Mouse (Mus musculus): ENCODE measurements at regions not wholly inside any gene's neighbourhood (a gene's known extent, or its start where the extent isn't known, plus 50 kb on each side); places are given as distances from the start of the nearest gene placed in this dataset.

DNA sequence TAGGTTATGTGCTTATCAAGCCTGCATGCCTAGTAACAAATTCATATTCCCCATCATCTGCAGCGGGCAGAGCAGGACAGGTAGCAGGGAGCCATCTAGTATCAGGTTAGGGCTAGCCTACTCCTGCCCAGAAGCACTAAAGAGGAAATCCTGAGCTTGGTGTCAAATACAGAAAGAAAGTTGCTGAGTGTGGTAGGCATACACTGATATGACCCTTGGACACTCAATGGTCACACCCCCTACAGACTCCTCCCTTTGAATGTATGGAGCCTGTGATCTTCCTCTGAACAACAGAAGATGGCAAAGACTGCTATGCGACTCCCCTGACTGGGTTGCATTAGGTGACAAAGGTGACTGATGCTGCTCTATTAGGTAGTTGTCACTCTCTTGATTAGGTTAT lies 102.3 kb upstream of the Rapgef5 start:
- Histone ChIP-seq H3K27ac (no peak overlapping the region), H3K9me3 (no peaks in the 10 kb centered on the region), H3K4me1 (peaks cover 6% of the 10 kb centered on the region; the same call in 1 of the 2 replicates), H3K9ac (no peak overlapping the region), H3K36me3 (no peaks in the 10 kb centered on the region), H3K27me3 (replicated peaks) (no peaks in the 10 kb centered on the region), H3K4me3 (no peak overlapping the region), H3K4me2 (replicated peaks) (no peak overlapping the region)
- ATAC-seq (ENCODE audit: low FRiP score, low read depth): no peak
- 92% methylated on average over 2 of the region's 2 CpGs for WGBS

DNA sequence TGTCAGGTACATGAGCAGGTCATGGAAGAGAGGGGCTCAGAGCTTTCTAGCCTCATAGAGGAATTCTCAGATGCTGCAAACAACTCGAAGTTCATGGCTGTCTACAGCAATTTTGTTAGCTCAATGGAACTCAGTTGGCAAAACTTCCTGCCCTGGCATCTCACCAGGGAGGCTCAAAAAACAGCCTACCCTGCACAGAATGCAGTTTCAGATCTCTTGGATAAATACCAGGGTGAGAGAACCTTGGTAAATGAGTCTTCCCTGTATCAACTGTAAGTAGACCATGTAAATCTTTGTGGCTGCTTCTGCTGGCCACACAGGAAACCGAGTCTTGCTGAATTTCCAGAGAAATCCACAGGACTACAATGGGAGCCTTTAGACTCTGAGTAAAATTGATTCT lies 101.1 kb upstream of the Rapgef5 start:
- no peak overlapping the region for H3K4me2 ChIP-seq (replicated peaks)
- H3K36me3 ChIP-seq: no peaks in the 10 kb centered on the region
- H3K9ac ChIP-seq: no peak overlapping the region
- 85% methylated on average over 2 of the region's 2 CpGs for WGBS
- H3K4me3 ChIP-seq: no peak overlapping the region
- H3K4me1 ChIP-seq: peaks cover 6% of the 10 kb centered on the region; the same call in 1 of the 2 replicates
- no peaks in the 10 kb centered on the region for H3K27me3 ChIP-seq (replicated peaks)
- ATAC-seq (ENCODE audit: low FRiP score, low read depth): no peak
- H3K27ac ChIP-seq: no peak overlapping the region
- H3K9me3 ChIP-seq: no peaks in the 10 kb centered on the region

DNA sequence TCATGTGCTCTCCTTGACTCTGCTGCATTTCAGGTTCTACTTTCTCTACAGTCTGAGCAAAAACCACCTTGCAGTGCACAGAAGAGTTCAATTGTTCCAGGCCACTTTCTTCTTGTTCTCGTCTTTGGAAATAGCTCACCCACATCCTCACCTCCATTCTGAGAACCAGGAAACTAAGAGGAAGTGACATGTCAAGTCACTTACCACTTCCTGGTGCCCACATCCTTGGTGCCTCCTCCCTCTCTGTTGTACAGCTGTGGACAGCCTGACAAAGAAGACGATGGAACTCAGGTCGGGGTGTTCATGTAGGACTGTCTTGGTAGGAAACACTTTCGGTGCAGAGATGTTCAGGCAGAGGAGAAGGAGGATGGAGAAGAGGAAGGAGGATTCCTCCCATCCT lies 98.3 kb upstream of the Rapgef5 start:
- WGBS: 79% methylated on average over 4 of the region's 4 CpGs
- no peak overlapping the region for H3K4me2 ChIP-seq (replicated peaks)
- H3K9me3 ChIP-seq: no peaks in the 10 kb centered on the region
- no peak overlapping the region for H3K27ac ChIP-seq
- ATAC-seq (ENCODE audit: low FRiP score, low read depth): no peak
- no peak overlapping the region for H3K9ac ChIP-seq
- H3K4me3 ChIP-seq: no peak overlapping the region
- H3K36me3 ChIP-seq: no peaks in the 10 kb centered on the region
- no peaks in the 10 kb centered on the region for H3K27me3 ChIP-seq (replicated peaks)
- H3K4me1 ChIP-seq: no peaks in the 10 kb centered on the region

DNA sequence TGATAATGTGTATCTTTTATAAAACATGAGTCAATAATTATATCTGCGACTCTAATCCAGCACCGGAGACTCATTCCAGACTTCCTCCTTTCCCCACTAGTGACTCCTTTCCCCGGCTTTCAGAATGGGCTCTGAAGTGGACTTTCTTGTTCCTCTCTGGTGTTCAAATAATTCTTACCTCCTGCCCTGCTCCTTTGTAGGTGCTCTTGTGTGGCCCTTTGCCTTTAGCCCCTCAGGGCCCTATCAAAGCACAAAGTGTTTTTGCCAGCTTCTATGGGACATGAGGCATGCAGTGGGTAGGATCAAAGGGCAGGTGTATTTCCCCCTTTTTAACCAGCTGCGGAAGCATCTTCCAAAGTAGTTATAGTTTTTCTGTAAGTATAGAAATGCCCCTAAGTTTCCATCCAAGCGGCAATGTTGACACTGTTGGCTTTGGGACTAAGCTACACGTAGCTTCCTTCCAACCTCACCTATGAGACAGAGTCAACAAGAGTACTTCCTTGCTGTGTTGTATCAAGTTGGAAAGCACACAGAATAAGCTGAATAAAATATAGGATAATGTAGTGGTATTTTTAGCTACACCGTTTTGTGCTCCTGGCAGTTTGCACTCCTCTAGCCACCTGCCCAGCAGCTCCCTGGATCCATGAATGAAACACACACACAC lies 93.8 kb upstream of the Rapgef5 start:
- Histone ChIP-seq H3K36me3 (no peaks in the 10 kb centered on the region), H3K27me3 (replicated peaks) (no peaks in the 10 kb centered on the region), H3K4me2 (replicated peaks) (no peak overlapping the region), H3K4me1 (no peaks in the 10 kb centered on the region), H3K4me3 (no peak overlapping the region), H3K9me3 (no peaks in the 10 kb centered on the region), H3K9ac (no peak overlapping the region), H3K27ac (no peak overlapping the region)
- 89% methylated on average over 7 of the region's 7 CpGs for WGBS
- ATAC-seq (ENCODE audit: low FRiP score, low read depth): no peak

DNA sequence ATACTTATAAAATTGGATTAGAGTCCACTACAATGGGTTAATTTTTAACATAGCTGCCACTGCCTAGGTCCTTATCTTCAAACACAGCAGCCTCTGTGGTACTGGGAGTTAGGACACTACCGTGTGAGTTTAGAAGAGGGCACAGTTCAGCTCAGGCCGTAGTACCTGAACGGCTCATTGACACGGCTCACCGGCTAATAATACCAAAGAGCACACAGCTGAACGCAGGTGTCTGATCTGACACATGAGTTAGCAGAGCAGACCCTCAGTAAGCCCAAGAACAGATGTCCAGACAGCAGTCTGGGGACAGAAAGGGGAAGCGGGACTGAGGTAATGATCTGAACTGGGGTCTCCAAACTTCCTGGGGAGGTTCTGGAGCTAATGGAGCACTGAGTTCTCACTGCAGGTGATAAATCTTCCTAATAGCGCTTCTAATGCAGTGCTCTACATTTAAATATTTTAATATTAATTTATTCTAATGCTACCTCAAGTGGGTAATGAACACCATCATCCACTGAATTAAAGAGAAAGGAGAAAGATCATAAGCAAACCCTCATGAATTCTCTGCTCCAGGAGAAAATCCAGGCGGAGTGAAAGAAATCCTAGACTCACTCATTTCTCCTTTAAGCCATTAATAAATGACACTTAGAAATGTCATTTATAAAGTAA lies 90.8 kb upstream of the Rapgef5 start:
- no peak overlapping the region for H3K4me2 ChIP-seq (replicated peaks)
- no peak overlapping the region for H3K9ac ChIP-seq
- WGBS: 69% methylated on average over 9 of the region's 9 CpGs
- no peaks in the 10 kb centered on the region for H3K36me3 ChIP-seq
- H3K9me3 ChIP-seq: no peaks in the 10 kb centered on the region
- H3K27ac ChIP-seq: no peak overlapping the region
- H3K4me3 ChIP-seq: no peak overlapping the region
- H3K4me1 ChIP-seq: no peaks in the 10 kb centered on the region
- ATAC-seq (ENCODE audit: low FRiP score, low read depth): no peak
- H3K27me3 ChIP-seq (replicated peaks): no peaks in the 10 kb centered on the region

DNA sequence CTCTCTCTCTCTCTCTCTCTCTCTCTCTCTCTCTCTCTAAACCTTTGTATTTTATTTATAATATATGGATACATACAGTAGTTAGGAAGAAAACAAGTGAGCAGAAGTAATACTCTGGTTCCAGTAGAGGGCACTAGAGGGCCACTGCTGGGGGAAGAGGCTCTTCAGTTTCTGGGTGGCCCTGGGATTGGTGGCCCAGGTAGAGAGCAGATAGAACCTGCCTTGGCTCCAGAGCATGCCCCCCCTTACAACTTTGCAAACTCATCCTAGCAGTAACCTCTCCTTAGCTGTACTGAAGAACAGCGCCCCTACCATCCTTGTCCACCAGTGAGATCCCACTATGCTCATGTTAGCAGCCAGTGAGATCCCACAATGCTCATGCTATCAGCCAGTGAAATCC lies 88.8 kb upstream of the Rapgef5 start:
- Histone ChIP-seq H3K27me3 (replicated peaks) (no peaks in the 10 kb centered on the region), H3K4me1 (no peaks in the 10 kb centered on the region), H3K27ac (no peak overlapping the region), H3K9me3 (no peaks in the 10 kb centered on the region), H3K4me3 (no peak overlapping the region), H3K9ac (no peak overlapping the region), H3K36me3 (no peaks in the 10 kb centered on the region), H3K4me2 (replicated peaks) (no peak overlapping the region)
- ATAC-seq (ENCODE audit: low FRiP score, low read depth): 0 out of 2 replicates have a peak, but pooled peaks have one; percentile 13
- 27% methylated on average over 1 of the region's 1 CpGs for WGBS

DNA sequence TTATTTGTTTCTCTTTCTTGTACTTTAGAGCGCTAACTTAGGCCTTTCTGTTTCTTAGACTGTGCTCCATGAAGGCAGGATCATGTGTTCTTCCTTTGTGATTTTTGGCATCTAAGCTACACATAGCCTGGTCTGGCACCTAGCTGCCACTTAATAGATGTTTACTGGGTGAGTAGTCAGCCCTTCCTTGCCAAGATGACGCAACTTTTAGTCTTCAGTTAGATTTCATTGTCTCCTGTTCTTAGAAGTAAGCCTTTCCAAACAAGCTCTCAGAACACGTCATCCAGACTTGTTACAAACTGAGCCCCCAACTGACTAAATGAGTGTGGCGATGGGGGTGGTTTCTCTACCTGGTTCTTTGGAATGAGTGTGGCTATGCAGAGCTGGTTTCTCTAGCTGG lies 85.4 kb upstream of the Rapgef5 start:
- Histone ChIP-seq H3K4me2 (replicated peaks) (no peak overlapping the region), H3K4me1 (no peaks in the 10 kb centered on the region), H3K9me3 (no peaks in the 10 kb centered on the region), H3K27ac (no peak overlapping the region), H3K9ac (no peak overlapping the region), H3K27me3 (replicated peaks) (no peaks in the 10 kb centered on the region), H3K36me3 (no peaks in the 10 kb centered on the region), H3K4me3 (no peak overlapping the region)
- ATAC-seq (ENCODE audit: low FRiP score, low read depth): no peak
- 91% methylated on average over 4 of the region's 4 CpGs for WGBS

DNA sequence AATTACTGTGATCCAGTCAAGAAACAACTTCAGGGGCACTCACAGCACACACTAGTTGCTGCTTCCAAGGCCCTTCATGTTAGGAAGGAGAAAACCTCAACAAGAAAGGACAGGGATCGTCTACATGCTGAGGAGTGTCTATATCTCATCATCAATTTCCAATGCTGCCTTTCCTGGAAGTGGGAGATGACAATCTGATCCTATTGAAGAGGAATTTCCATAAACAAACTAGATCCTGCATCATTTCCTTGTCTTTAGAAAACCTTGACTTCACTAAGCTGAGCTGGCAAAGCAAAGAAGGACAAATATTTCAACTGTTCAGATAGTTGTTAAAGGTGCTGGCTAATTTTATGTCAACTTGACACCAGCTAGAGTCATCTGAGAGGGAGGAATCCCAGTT lies 83.5 kb upstream of the Rapgef5 start:
- Histone ChIP-seq H3K27me3 (replicated peaks) (no peaks in the 10 kb centered on the region), H3K9ac (no peak overlapping the region), H3K4me2 (replicated peaks) (no peak overlapping the region), H3K27ac (no peak overlapping the region), H3K36me3 (no peaks in the 10 kb centered on the region), H3K9me3 (no peaks in the 10 kb centered on the region), H3K4me3 (no peak overlapping the region), H3K4me1 (no peaks in the 10 kb centered on the region)
- ATAC-seq (ENCODE audit: low FRiP score, low read depth): no peak
- 73% methylated on average over 1 of the region's 1 CpGs for WGBS

DNA sequence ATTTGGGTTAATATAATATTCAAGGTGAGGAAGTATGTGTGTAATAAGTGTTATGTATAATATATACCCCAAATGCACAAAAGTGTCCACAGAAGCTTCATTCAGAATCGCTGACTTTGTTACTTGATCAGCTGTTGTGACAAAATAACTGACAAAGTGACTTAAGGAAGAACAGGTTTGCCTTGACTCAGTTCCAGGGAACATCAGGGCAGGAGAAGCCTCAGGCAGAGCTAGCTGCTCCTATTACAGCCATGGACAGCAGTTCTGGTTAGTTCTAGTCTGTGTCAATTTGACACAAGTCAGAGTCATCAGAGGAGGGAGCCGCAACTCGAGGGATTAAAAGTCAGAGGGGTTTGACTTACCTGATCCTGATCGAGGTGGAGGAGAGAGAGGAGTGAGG lies 79.3 kb upstream of the Rapgef5 start:
- no peaks in the 10 kb centered on the region for H3K36me3 ChIP-seq
- ATAC-seq (ENCODE audit: low FRiP score, low read depth): no peak
- H3K27ac ChIP-seq: no peak overlapping the region
- 84% methylated on average over 4 of the region's 4 CpGs for WGBS
- H3K4me3 ChIP-seq: no peak overlapping the region
- H3K4me2 ChIP-seq (replicated peaks): no peak overlapping the region
- H3K4me1 ChIP-seq: no peaks in the 10 kb centered on the region
- H3K9me3 ChIP-seq: no peaks in the 10 kb centered on the region
- no peak overlapping the region for H3K9ac ChIP-seq
- no peaks in the 10 kb centered on the region for H3K27me3 ChIP-seq (replicated peaks)

DNA sequence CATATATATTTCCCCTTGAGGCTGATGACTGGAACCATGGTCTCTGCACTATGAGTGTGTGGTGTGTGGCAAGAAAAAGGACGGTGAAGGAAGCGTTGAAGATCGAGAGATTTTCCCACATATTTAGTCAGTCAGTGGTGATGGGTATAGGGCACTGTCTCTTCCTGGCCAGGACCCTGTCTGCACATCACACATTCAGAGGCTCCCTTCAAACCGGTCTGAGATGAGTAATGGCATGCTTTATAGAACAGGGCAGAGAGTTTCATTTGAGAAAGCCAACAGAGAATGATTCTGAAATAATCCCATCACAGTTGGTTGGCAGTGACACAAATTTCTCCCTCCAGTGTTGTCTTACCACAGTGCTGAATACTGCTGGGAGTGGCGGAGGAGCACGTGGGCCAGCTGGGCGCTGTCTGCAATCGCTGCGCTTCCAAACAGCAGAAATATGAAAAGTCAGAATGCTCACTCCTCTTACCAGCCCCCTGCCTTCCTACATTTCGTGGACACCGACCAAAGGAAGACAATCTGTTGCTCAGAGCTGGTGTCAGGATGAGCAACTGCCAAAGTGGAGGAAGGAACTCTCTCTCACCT lies 77.2 kb upstream of the Rapgef5 start:
- no peak overlapping the region for H3K4me3 ChIP-seq
- 78% methylated on average over 11 of the region's 11 CpGs for WGBS
- no peaks in the 10 kb centered on the region for H3K36me3 ChIP-seq
- no peak overlapping the region for H3K9ac ChIP-seq
- H3K27ac ChIP-seq: no peak overlapping the region
- no peaks in the 10 kb centered on the region for H3K27me3 ChIP-seq (replicated peaks)
- no peaks in the 10 kb centered on the region for H3K4me1 ChIP-seq
- H3K9me3 ChIP-seq: no peaks in the 10 kb centered on the region
- ATAC-seq (ENCODE audit: low FRiP score, low read depth): no peak
- no peak overlapping the region for H3K4me2 ChIP-seq (replicated peaks)

DNA sequence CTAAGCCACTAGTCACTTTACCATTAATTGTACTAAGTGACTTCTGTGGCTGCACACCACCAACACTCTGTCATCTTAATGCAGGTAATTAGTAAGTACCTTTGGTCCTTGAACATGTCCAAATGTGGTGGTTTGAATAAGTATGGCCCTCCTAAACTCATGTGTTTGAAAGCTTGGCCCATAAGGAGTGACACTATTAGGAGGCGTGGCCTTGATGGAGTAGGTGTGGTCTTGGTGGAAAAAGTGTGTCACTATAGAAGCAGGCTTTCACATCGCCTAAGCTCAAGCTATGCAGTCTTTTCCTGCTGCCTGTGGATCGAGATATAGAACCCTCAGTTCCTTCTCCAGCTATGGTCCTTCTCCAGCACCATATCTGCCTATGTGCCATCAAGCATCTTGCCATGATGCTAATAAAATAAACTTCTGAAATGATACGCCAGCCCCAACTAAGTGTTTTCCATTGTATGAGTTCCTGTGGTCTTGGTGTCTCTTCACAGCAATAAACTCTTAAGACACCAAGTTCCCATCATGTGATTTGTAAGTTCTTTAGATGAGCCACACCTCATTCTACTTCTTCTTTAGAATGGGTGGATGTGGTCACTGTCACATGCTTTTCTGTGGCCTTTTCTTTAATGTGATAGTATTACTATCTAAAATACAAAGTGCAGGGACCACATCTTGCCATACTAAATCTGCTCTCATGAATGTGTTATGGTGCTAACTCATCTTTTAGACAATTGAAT lies 71.9 kb upstream of the Rapgef5 start:
- H3K4me2 ChIP-seq (replicated peaks): no peak overlapping the region
- WGBS: 83% methylated on average over 4 of the region's 4 CpGs
- H3K27me3 ChIP-seq (replicated peaks): no peaks in the 10 kb centered on the region
- no peak overlapping the region for H3K4me3 ChIP-seq
- no peak overlapping the region for H3K27ac ChIP-seq
- H3K4me1 ChIP-seq: peaks cover 12% of the 10 kb centered on the region
- ATAC-seq (ENCODE audit: low FRiP score, low read depth): no peak
- H3K36me3 ChIP-seq: no peaks in the 10 kb centered on the region
- H3K9me3 ChIP-seq: no peaks in the 10 kb centered on the region
- no peak overlapping the region for H3K9ac ChIP-seq

DNA sequence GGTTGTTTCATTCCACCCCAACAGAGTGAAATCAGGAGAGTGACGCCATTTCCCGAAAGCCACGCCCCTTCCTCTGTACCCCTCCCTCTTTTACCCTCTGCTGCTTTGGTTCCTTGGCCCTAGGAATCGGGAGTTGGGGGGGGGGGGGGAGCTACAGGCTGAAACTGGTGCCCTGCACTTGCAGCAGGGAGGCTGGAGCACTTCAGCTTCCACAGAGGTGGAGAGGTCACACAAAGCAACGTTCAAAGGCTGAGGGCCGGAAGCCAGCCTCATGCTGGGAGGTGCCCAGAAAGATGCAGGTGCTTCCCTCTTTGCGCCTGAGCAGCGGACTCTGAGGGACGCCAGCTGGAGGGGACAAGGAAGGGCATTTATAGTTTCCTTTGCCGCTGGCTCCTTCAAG lies 69.1 kb upstream of the Rapgef5 start:
- WGBS: 15% methylated on average over 10 of the region's 10 CpGs
- no peaks in the 10 kb centered on the region for H3K36me3 ChIP-seq
- H3K9me3 ChIP-seq: no peaks in the 10 kb centered on the region
- ATAC-seq (ENCODE audit: low FRiP score, low read depth): peak; percentile 29; the same call in 1 of the 2 replicates
- peaks cover 12% of the 10 kb centered on the region for H3K4me1 ChIP-seq
- no peak overlapping the region for H3K27ac ChIP-seq
- 0 out of 2 replicates have a peak overlapping the region, but pooled peaks have one; percentile 10 for H3K4me3 ChIP-seq
- no peak overlapping the region for H3K9ac ChIP-seq
- H3K4me2 ChIP-seq (replicated peaks): peak overlapping the region; percentile 52
- H3K27me3 ChIP-seq (replicated peaks): no peaks in the 10 kb centered on the region
